Mouse (Mus musculus) testis, adult 2 months (tissue): ENCODE measurements around the gene Tprkb.

Source experiments
- CTCF ChIP-seq: fragments of 200-500 bp; IDR thresholded peaks from 2 replicates; pipeline ENCODE4 v1.5.1; 2012; ENCODE audit warnings: low read depth, mild to moderate bottlenecking, inconsistent platforms, low read length, moderate library complexity; ENCODE audit not compliant: control insufficient read depth, insufficient read depth, insufficient replicate concordance
- POLR2A ChIP-seq: fragments of 200-500 bp; IDR thresholded peaks from 2 replicates; pipeline ENCODE4 v1.6.1; 2012; ENCODE audit warnings: low read depth, mild to moderate bottlenecking, inconsistent platforms, low read length, moderate library complexity; ENCODE audit not compliant: control insufficient read depth

DNA sequence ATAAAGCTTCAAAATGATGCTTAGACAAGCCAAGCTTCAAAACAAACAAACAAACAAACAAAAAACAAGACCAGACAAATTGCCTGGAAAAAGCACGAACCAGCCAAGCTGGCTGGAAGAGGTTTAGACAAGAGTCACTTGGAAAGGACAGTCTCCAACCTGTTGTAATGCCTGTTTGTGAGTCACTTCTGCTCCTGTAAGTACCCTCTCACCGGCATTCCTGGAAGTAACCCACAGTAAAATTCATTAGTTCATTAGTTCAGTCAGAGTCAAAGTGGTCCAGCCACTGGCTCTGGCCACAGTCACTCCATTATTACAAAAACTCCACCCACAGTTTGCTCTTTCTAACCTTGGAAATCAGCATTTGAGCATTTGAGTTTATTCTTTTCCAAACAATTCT, 47.8 kb upstream of the Tprkb start:
- no peak for TF ChIP-seq CTCF
- TF ChIP-seq POLR2A = no peak
